Comparison of ENCODE assay signal across 15 mouse cellular contexts in genomic region chr2:102476101-102476500, GRCm38 (mm10). TPM values are rescaled to one million over a fixed set of nuclear protein-coding genes. Genes with fewer than 3 reads are reported as not detected.
"Had no signal": no experiment of that assay in that cellular context is flagged by ENCODE, and none has a peak within 500 bp of the region (broad histone marks: within the 10 kb centered on the region; RNA-seq: fewer than 3 reads in every experiment).

No protein-coding gene starts in this region.

- DNase-seq: kidney, adult 8-10 months; kidney, postnatal 25 days; lung, adult 2 months; lung, postnatal 4 days; right cerebral cortex, adult 18-20 months; right cerebral cortex, postnatal 25 days; thymus, adult 18-20 months; thymus, postnatal 14 days had no signal

- H3K36me3 ChIP-seq: liver, embryonic 15.5 days; midbrain, embryonic 15.5 days had no signal

- H3K4me3 ChIP-seq: left cerebral cortex, adult 2 months; liver, embryonic 15.5 days; midbrain, embryonic 15.5 days had no signal

- H3K4me2 ChIP-seq: liver, embryonic 11.5 days; liver, embryonic 15.5 days; midbrain, embryonic 11.5 days; midbrain, embryonic 15.5 days had no signal

- H3K27ac ChIP-seq: left cerebral cortex, adult 2 months; liver, embryonic 15.5 days; midbrain, embryonic 15.5 days had no signal

- H3K9ac ChIP-seq: liver, embryonic 15.5 days; midbrain, embryonic 15.5 days had no signal

- H3K27me3 ChIP-seq: liver, embryonic 15.5 days; midbrain, embryonic 15.5 days had no signal

- H3K9me3 ChIP-seq: liver, embryonic 15.5 days; midbrain, embryonic 15.5 days had no signal

- H3K4me1 ChIP-seq: liver, embryonic 15.5 days; midbrain, embryonic 15.5 days had no signal

- ATAC-seq: lung, postnatal 0 days; midbrain, embryonic 15.5 days had no signal

RNA-seq across cellular contexts. Expression of gene Fjx1, which starts 23.8 kb away (rescaled TPM):
- total RNA-seq: megakaryocyte, adult 5-6 weeks had no signal
